Mouse (Mus musculus): ENCODE results near the gene Itga4. TPM values are rescaled to one million over a fixed set of nuclear protein-coding genes. Genes with fewer than 3 reads are reported as not detected.
A peak's percentile ranks its signal among the peaks of the same experiment; 100 is the strongest.

Itga4 gene
- polyA plus RNA-seq, 1 experiment from 2014 or later, result 27.7 TPM

GRCm38 (mm10) chr2:79372486-79373200, 117.4 kb downstream of the Itga4 start:
- Histone ChIP-seq H3K27ac (replicated peaks) (no peak overlapping the region), H3K27me3 (no peaks in the 10 kb centered on the region), H3K4me1 (replicated peaks) (no peaks in the 10 kb centered on the region), H3K36me3 (replicated peaks) (no peaks in the 10 kb centered on the region), H3K4me2 (no peak overlapping the region), H3K9me3 (replicated peaks) (no peaks in the 10 kb centered on the region), H3K9ac (no peak overlapping the region), H3K4me3 (replicated peaks) (no peak overlapping the region)
- ATAC-seq (ENCODE audit: insufficient read depth), result no peak
- 34% methylated on average over 6 of the region's 6 CpGs for WGBS (ENCODE audit: insufficient replicate concordance)

GRCm38 (mm10) chr2:79378346-79379086, 123.3 kb downstream of the Itga4 start:
- Histone ChIP-seq H3K27me3 (no peaks in the 10 kb centered on the region), H3K27ac (replicated peaks) (0 out of 2 replicates have a peak overlapping the region, but pooled peaks have one; percentile 42), H3K36me3 (replicated peaks) (no peaks in the 10 kb centered on the region), H3K9ac (no peak overlapping the region), H3K9me3 (replicated peaks) (no peaks in the 10 kb centered on the region), H3K4me1 (replicated peaks) (no peaks in the 10 kb centered on the region), H3K4me2 (no peak overlapping the region; the same call in 1 of the 2 replicates), H3K4me3 (replicated peaks) (no peak overlapping the region)
- ATAC-seq (ENCODE audit: insufficient read depth), result no peak
- 58% methylated on average over 8 of the region's 8 CpGs for WGBS (ENCODE audit: insufficient replicate concordance)

GRCm38 (mm10) chr2:79379087-79380041, 124.1 kb downstream of the Itga4 start:
- WGBS (ENCODE audit: insufficient replicate concordance), result 46% methylated on average over 12 of the region's 12 CpGs
- Histone ChIP-seq H3K9ac (no peak overlapping the region), H3K4me1 (replicated peaks) (no peaks in the 10 kb centered on the region), H3K27ac (replicated peaks) (peak overlapping the region; percentile 42; the same call in 1 of the 2 replicates), H3K36me3 (replicated peaks) (no peaks in the 10 kb centered on the region), H3K4me3 (replicated peaks) (no peak overlapping the region), H3K27me3 (no peaks in the 10 kb centered on the region), H3K4me2 (peak overlapping the region; percentile 15; the same call in 1 of the 2 replicates), H3K9me3 (replicated peaks) (no peaks in the 10 kb centered on the region)
- peak; percentile 58 for ATAC-seq (ENCODE audit: insufficient read depth)

Other genes starting within 250 kb of the Itga4 start
- gene Neurod1, start 201.3 kb downstream of the Itga4 start, polyA plus RNA-seq (2015; fragmentation: Nextera tagmentation; extraction: Ambion mirVana), result not detected in 2 replicates
- gene Cerkl, start 201.4 kb downstream of the Itga4 start, polyA plus RNA-seq (2015; fragmentation: Nextera tagmentation; extraction: Ambion mirVana), result 4.3 and 4.8 TPM in 2 replicates